Mouse (Mus musculus): ENCODE measurements around the gene Srgap3. TPM values are rescaled to one million over a fixed set of nuclear protein-coding genes. Genes with fewer than 3 reads are reported as not detected.
A peak's percentile ranks its signal among the peaks of the same experiment; 100 is the strongest.

Gene Srgap3
- 58.6 and 68.8 TPM in 2 replicates for polyA plus RNA-seq (2014; fragmentation: Nextera tagmentation; extraction: Ambion mirVana)

DNA sequence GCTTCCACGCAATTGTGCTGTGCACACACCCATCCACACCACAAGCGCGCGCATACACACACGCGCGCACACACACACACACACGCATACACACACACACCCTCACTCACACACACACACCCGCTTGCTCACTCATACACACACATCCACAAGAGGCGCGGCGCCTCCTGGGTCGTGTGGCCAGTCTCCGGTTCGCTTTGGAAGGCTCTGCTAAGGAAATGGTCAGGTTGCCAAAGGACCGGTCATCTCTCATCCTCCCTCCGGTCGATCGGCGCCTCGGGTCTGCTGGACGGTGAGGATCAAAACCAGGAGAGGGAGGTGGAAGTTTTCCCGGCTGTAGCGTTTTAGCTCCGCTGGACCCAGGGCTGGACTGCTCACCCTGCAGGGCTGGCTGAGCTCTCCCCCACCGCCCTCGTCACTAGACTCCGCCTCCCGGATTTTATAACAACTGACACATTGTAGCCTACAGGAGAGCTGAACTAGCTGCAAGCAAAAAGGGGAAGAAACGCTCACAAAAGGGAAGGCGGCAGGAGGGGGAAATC lies at the start of gene Srgap3:
Gene Srgap3, minus strand, starts transcription at position 372 of the 542 bp plus-strand sequence.
- Histone ChIP-seq H3K4me3 (replicated peaks; ENCODE audit: low read depth, low read length) (peak within 1 kb of the TSS; percentile 63), H3K4me1 (ENCODE audit: control insufficient read depth, insufficient read depth, low read length) (peaks cover 43% of the 10 kb centered on the region), H3K4me2 (ENCODE audit: low read length) (peak within 1 kb of the TSS; percentile 84), H3K27me3 (ENCODE audit: control insufficient read depth, insufficient read depth, low read length) (no peaks in the 10 kb centered on the region), H3K9me3 (ENCODE audit: control insufficient read depth, low read length) (no peaks in the 10 kb centered on the region), H3K9ac (replicated peaks; ENCODE audit: low read length) (peak within 1 kb of the TSS; percentile 87), H3K36me3 (ENCODE audit: control insufficient read depth, insufficient read depth, low read length) (0 out of 2 replicates have a peak, but pooled peaks cover 5% of the 10 kb centered on the region), H3K27ac (replicated peaks; ENCODE audit: low read depth, low read length) (peak within 1 kb of the TSS; percentile 94)
- DNase-seq = peak; percentile 93
- ATAC-seq (ENCODE audit: low FRiP score, low TSS enrichment) = peak; percentile 90
- under 1% methylated on average over 31 of the region's 31 CpGs for WGBS

DNA sequence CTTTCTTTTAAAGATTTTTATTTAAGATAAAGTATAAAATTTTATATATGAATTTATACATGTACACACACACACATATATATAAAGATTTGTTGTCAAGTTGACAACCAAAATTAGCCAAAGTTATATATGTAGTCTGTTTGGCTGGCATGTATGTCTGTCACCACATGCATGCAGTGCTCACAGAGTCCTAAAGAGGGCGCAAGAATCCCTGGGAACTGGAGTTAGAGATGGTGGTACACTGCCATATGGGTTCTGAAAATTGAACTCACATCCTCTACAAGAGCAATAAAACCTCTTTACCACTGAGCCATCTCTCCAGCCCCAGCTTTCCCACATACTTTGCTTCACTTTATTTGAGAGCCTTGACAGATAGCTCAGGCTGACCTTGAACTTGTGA lies 48.6 kb upstream of the Srgap3 start:
- no peak for ATAC-seq (ENCODE audit: low FRiP score, low TSS enrichment)
- no peak overlapping the region for H3K27ac ChIP-seq (replicated peaks; ENCODE audit: low read depth, low read length)
- 62% methylated on average over 1 of the region's 1 CpGs for WGBS

DNA sequence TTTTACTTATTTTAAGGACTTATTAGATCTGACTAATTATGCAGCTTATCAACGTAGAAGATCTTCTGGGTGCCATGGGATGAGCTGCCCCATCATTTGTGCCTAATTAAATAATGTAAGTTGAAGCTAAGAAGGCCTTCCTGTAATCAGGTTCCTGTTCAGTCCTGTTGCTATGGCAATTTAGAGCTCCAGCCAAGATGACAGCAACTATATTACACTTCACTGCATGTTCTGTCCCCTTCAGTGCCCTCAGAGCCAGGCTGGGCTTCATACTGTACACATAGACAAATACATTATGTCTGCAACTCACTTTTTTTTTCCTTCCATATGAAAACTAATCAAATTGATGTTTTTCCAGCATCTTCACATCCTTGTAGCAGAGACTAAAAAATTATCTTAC lies 43.1 kb upstream of the Srgap3 start:
- Histone ChIP-seq H3K9me3 (ENCODE audit: control insufficient read depth, low read length) (no peaks in the 10 kb centered on the region), H3K27me3 (ENCODE audit: control insufficient read depth, insufficient read depth, low read length) (no peaks in the 10 kb centered on the region), H3K36me3 (ENCODE audit: control insufficient read depth, insufficient read depth, low read length) (no peaks in the 10 kb centered on the region), H3K4me1 (ENCODE audit: control insufficient read depth, insufficient read depth, low read length) (peaks cover 12% of the 10 kb centered on the region), H3K27ac (replicated peaks; ENCODE audit: low read depth, low read length) (no peak overlapping the region), H3K4me3 (replicated peaks; ENCODE audit: low read depth, low read length) (no peak overlapping the region), H3K9ac (replicated peaks; ENCODE audit: low read length) (no peak overlapping the region), H3K4me2 (ENCODE audit: low read length) (no peak overlapping the region)
- WGBS = 47% methylated on average over 1 of the region's 1 CpGs
- no peak for DNase-seq
- no peak for ATAC-seq (ENCODE audit: low FRiP score, low TSS enrichment)

More for the DNA sequence above, 48.6 kb upstream of the Srgap3 start:
- H3K36me3 ChIP-seq (ENCODE audit: control insufficient read depth, insufficient read depth, low read length) = no peaks in the 10 kb centered on the region
- no peak overlapping the region for H3K9ac ChIP-seq (replicated peaks; ENCODE audit: low read length)
- no peak overlapping the region for H3K4me2 ChIP-seq (ENCODE audit: low read length)
- H3K27me3 ChIP-seq (ENCODE audit: control insufficient read depth, insufficient read depth, low read length) = no peaks in the 10 kb centered on the region
- DNase-seq = no peak
- peaks cover 3% of the 10 kb centered on the region for H3K4me1 ChIP-seq (ENCODE audit: control insufficient read depth, insufficient read depth, low read length)
- no peaks in the 10 kb centered on the region for H3K9me3 ChIP-seq (ENCODE audit: control insufficient read depth, low read length)
- no peak overlapping the region for H3K4me3 ChIP-seq (replicated peaks; ENCODE audit: low read depth, low read length)

DNA sequence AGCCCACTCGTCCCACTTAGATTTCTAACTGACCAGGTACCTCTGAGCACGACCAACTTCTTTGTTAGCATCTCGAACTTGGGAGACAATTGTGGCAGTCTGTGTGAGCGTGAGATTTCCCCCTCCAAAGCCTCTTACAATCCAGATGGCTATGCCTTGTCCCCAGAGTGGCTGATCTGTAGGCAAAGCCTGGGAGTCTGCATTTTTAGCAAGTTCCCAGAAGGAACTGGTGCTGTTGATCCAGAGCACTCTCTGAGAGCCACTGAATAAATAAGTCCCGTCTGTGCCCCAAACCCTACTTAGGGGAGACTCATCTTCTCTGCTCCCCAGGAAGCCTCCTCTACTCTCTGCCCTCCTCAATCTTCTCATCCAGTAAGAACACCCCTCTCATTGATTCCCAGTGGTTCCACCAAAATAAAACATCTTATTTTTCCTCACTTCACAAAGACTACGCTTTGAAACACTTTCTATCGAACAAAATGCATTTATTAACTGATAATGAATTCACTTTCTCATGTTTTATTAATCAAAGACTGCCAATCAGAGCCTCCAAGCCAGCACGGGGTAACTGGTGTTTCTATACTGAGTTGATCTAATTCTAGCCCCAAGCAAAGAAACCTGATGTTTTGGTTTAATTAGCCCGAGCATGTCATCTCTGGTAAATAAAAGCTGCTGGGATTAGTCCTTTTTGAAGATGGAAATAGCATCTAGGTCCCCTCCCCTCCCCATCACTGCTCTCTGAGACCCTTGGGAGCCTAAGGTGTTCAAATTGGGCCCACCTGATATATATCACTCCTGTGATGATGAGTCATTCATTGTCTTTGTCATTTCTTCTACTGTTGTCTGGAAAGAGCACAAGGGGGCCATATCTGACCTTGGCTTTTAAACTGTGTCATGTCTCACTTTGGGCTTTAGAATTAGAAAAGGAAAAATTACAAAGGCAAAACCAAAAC lies 38.6 kb upstream of the Srgap3 start:
- Histone ChIP-seq H3K27me3 (ENCODE audit: control insufficient read depth, insufficient read depth, low read length) (no peaks in the 10 kb centered on the region), H3K4me3 (replicated peaks; ENCODE audit: low read depth, low read length) (no peak overlapping the region), H3K4me1 (ENCODE audit: control insufficient read depth, insufficient read depth, low read length) (peaks cover 26% of the 10 kb centered on the region), H3K36me3 (ENCODE audit: control insufficient read depth, insufficient read depth, low read length) (no peaks in the 10 kb centered on the region), H3K27ac (replicated peaks; ENCODE audit: low read depth, low read length) (peak overlapping the region; percentile 62), H3K9me3 (ENCODE audit: control insufficient read depth, low read length) (no peaks in the 10 kb centered on the region), H3K4me2 (ENCODE audit: low read length) (peak overlapping the region; percentile 18; the same call in 1 of the 2 replicates), H3K9ac (replicated peaks; ENCODE audit: low read length) (no peak overlapping the region)
- peak; percentile 77 for ATAC-seq (ENCODE audit: low FRiP score, low TSS enrichment)
- peak; percentile 79 for DNase-seq
- WGBS = 8% methylated on average over 9 of the region's 9 CpGs

DNA sequence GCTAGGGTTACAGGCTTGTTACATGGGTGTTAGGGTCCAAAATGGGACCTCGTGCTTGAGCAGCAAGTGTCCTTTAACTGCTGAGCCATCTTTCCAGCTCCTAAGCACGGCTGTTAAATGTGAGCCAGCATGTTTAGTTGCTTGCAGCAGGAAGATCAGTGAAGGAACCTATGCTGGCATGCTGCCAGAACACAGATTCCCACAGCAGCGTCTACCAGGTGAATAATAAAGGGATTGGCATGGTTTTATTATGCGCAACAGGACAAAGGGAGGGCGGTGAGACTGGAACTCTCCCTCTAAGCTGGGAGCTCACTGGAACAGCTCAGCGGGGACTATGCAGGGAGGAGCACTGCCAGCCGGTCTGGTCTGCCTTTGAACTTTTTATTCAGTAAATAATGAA lies 35.2 kb upstream of the Srgap3 start:
- Histone ChIP-seq H3K27me3 (ENCODE audit: control insufficient read depth, insufficient read depth, low read length) (no peaks in the 10 kb centered on the region), H3K9me3 (ENCODE audit: control insufficient read depth, low read length) (no peaks in the 10 kb centered on the region), H3K27ac (replicated peaks; ENCODE audit: low read depth, low read length) (0 out of 2 replicates have a peak overlapping the region, but pooled peaks have one; percentile 26), H3K9ac (replicated peaks; ENCODE audit: low read length) (no peak overlapping the region; the same call in 1 of the 2 replicates), H3K4me1 (ENCODE audit: control insufficient read depth, insufficient read depth, low read length) (peaks cover 20% of the 10 kb centered on the region), H3K36me3 (ENCODE audit: control insufficient read depth, insufficient read depth, low read length) (no peaks in the 10 kb centered on the region), H3K4me3 (replicated peaks; ENCODE audit: low read depth, low read length) (no peak overlapping the region), H3K4me2 (ENCODE audit: low read length) (peak overlapping the region; percentile 11; the same call in 1 of the 2 replicates)
- peak; percentile 81 for DNase-seq
- ATAC-seq (ENCODE audit: low FRiP score, low TSS enrichment) = no peak; the same call in 1 of the 2 replicates
- 4% methylated on average over 7 of the region's 7 CpGs for WGBS

DNA sequence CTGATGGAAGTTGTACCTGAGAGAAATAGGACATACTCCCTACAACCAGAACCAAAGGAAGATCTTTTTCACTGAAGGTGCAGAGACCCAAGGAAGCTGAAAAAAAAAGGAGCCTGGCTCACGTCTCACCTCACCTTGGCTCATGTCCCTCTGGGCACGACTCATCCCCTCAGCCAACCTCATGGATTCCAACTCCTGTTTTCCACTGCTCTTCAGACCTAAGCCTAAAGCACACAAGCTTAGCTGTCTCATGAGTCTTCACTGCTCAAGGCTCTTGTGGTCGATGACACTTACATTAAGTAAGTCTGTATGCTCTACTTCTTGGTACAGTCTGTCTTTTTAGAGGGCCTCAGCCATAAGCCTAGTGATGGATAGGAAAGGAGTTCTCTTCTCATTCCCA lies 31.9 kb upstream of the Srgap3 start:
- no peak for DNase-seq
- H3K27me3 ChIP-seq (ENCODE audit: control insufficient read depth, insufficient read depth, low read length) = no peaks in the 10 kb centered on the region
- no peak overlapping the region for H3K4me3 ChIP-seq (replicated peaks; ENCODE audit: low read depth, low read length)
- 98% methylated on average over 3 of the region's 3 CpGs for WGBS
- no peaks in the 10 kb centered on the region for H3K9me3 ChIP-seq (ENCODE audit: control insufficient read depth, low read length)
- no peak overlapping the region for H3K4me2 ChIP-seq (ENCODE audit: low read length)
- H3K4me1 ChIP-seq (ENCODE audit: control insufficient read depth, insufficient read depth, low read length) = peaks cover 37% of the 10 kb centered on the region
- no peak overlapping the region for H3K27ac ChIP-seq (replicated peaks; ENCODE audit: low read depth, low read length)
- H3K9ac ChIP-seq (replicated peaks; ENCODE audit: low read length) = no peak overlapping the region
- no peaks in the 10 kb centered on the region for H3K36me3 ChIP-seq (ENCODE audit: control insufficient read depth, insufficient read depth, low read length)
- no peak for ATAC-seq (ENCODE audit: low FRiP score, low TSS enrichment)

DNA sequence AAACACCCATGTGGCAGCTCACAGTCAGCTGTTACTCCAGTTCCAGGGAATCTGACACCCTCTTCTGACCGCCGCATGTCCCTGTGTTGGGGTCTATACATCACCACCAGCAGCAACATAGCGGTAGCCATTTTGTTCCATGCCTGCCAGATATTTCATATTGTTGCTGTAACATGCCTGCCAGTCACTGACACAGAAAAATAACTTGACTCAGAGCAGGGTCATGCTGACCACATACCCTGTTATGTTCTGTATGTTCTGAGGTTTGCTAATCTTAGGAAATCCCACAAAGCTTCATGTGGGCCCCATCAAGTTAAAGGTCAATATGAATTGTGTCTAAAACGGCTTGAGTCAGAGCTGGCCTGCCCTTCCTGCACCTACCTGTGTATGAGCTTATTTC lies 30.2 kb upstream of the Srgap3 start:
- Histone ChIP-seq H3K9me3 (ENCODE audit: control insufficient read depth, low read length) (no peaks in the 10 kb centered on the region), H3K36me3 (ENCODE audit: control insufficient read depth, insufficient read depth, low read length) (no peaks in the 10 kb centered on the region), H3K4me3 (replicated peaks; ENCODE audit: low read depth, low read length) (no peak overlapping the region), H3K27me3 (ENCODE audit: control insufficient read depth, insufficient read depth, low read length) (no peaks in the 10 kb centered on the region), H3K27ac (replicated peaks; ENCODE audit: low read depth, low read length) (peak overlapping the region; percentile 49; the same call in 1 of the 2 replicates), H3K4me2 (ENCODE audit: low read length) (no peak overlapping the region), H3K9ac (replicated peaks; ENCODE audit: low read length) (no peak overlapping the region), H3K4me1 (ENCODE audit: control insufficient read depth, insufficient read depth, low read length) (peaks cover 48% of the 10 kb centered on the region)
- 86% methylated on average over 4 of the region's 4 CpGs for WGBS
- DNase-seq = no peak
- no peak for ATAC-seq (ENCODE audit: low FRiP score, low TSS enrichment)

DNA sequence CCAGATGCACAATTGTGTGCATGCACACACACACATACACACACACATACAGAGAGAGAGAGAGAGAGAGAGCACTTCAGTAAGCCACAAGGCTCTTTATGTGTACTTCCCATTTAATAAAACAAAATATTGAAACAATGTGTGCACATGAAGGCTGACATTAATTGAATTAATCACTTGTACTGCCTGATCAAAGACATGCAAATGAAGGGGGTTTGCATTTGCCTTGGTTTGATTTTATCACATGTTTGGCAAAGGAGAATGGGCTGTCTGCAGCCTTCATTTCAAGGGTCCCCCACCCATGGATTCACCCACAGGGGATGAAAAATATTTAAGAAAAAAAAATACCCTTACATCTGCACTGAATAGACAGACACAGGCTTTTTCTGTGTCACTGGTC lies 29.5 kb upstream of the Srgap3 start:
- peak; percentile 17 for DNase-seq
- no peak for ATAC-seq (ENCODE audit: low FRiP score, low TSS enrichment)
- no peak overlapping the region for H3K4me3 ChIP-seq (replicated peaks; ENCODE audit: low read depth, low read length)
- H3K9me3 ChIP-seq (ENCODE audit: control insufficient read depth, low read length) = no peaks in the 10 kb centered on the region
- no peak overlapping the region for H3K9ac ChIP-seq (replicated peaks; ENCODE audit: low read length)
- peak overlapping the region; percentile 49; the same call in 1 of the 2 replicates for H3K27ac ChIP-seq (replicated peaks; ENCODE audit: low read depth, low read length)
- H3K36me3 ChIP-seq (ENCODE audit: control insufficient read depth, insufficient read depth, low read length) = no peaks in the 10 kb centered on the region
- peaks cover 50% of the 10 kb centered on the region for H3K4me1 ChIP-seq (ENCODE audit: control insufficient read depth, insufficient read depth, low read length)
- no peaks in the 10 kb centered on the region for H3K27me3 ChIP-seq (ENCODE audit: control insufficient read depth, insufficient read depth, low read length)
- H3K4me2 ChIP-seq (ENCODE audit: low read length) = no peak overlapping the region

Measured in midbrain, embryonic 14.5 days (tissue).